Mouse (Mus musculus): ENCODE data around the gene Ninj2. TPM values are rescaled to one million over a fixed set of nuclear protein-coding genes. Genes with fewer than 3 reads are reported as not detected.

Gene Ninj2
- polyA plus RNA-seq, 1 experiment from 2014 or later, result not detected

GRCm38 (mm10) chr6:120155510-120155909 lies 62.4 kb downstream of the Ninj2 start:
- Histone ChIP-seq H3K27ac (ENCODE audit: low read length) (no peak overlapping the region), H3K4me2 (ENCODE audit: low read depth, low read length) (no peak overlapping the region), H3K9me3 (replicated peaks; ENCODE audit: control insufficient read depth, low read length) (no peaks in the 10 kb centered on the region), H3K4me1 (ENCODE audit: control insufficient read depth, insufficient read depth, low read length) (peaks cover 5% of the 10 kb centered on the region), H3K9ac (ENCODE audit: low read length) (no peak overlapping the region), H3K36me3 (ENCODE audit: control insufficient read depth, insufficient read depth, low read length) (no peaks in the 10 kb centered on the region), H3K27me3 (ENCODE audit: control insufficient read depth, insufficient read depth, low read length) (no peaks in the 10 kb centered on the region), H3K4me3 (replicated peaks; ENCODE audit: low read length) (no peak overlapping the region)
- WGBS, result 67% methylated on average over 4 of the region's 4 CpGs
- ATAC-seq (ENCODE audit: insufficient read depth, low FRiP score), result no peak

- Histone ChIP-seq H3K27me3 (ENCODE audit: control insufficient read depth, insufficient read depth, low read length) (no peaks in the 10 kb centered on the region), H3K9ac (ENCODE audit: low read length) (no peak overlapping the region), H3K36me3 (ENCODE audit: control insufficient read depth, insufficient read depth, low read length) (no peaks in the 10 kb centered on the region), H3K27ac (ENCODE audit: low read length) (no peak overlapping the region), H3K4me1 (ENCODE audit: control insufficient read depth, insufficient read depth, low read length) (peaks cover 5% of the 10 kb centered on the region), H3K4me3 (replicated peaks; ENCODE audit: low read length) (no peak overlapping the region), H3K4me2 (ENCODE audit: low read depth, low read length) (no peak overlapping the region), H3K9me3 (replicated peaks; ENCODE audit: control insufficient read depth, low read length) (no peaks in the 10 kb centered on the region)
- ATAC-seq (ENCODE audit: insufficient read depth, low FRiP score), result no peak
- 66% methylated on average over 6 of the region's 6 CpGs for WGBS
These were observed 64.3 kb downstream of the Ninj2 start for GRCm38 (mm10) chr6:120157479-120157878.

- no peaks in the 10 kb centered on the region for H3K36me3 ChIP-seq (ENCODE audit: control insufficient read depth, insufficient read depth, low read length)
- peak overlapping the region; percentile 55; the same call in 1 of the 2 replicates for H3K27ac ChIP-seq (ENCODE audit: low read length)
- H3K9ac ChIP-seq (ENCODE audit: low read length), result peak overlapping the region; percentile 9; the same call in 1 of the 2 replicates
- H3K4me1 ChIP-seq (ENCODE audit: control insufficient read depth, insufficient read depth, low read length), result peaks cover 5% of the 10 kb centered on the region
- no peak overlapping the region for H3K4me2 ChIP-seq (ENCODE audit: low read depth, low read length)
- WGBS, result 44% methylated on average over 9 of the region's 9 CpGs
- no peaks in the 10 kb centered on the region for H3K27me3 ChIP-seq (ENCODE audit: control insufficient read depth, insufficient read depth, low read length)
- no peak overlapping the region for H3K4me3 ChIP-seq (replicated peaks; ENCODE audit: low read length)
- ATAC-seq (ENCODE audit: insufficient read depth, low FRiP score), result peak; percentile 56
- H3K9me3 ChIP-seq (replicated peaks; ENCODE audit: control insufficient read depth, low read length), result no peaks in the 10 kb centered on the region
These were observed 66.2 kb downstream of the Ninj2 start for GRCm38 (mm10) chr6:120159133-120159901.

- Histone ChIP-seq H3K27me3 (ENCODE audit: control insufficient read depth, insufficient read depth, low read length) (no peaks in the 10 kb centered on the region), H3K4me3 (replicated peaks; ENCODE audit: low read length) (no peak overlapping the region), H3K9ac (ENCODE audit: low read length) (no peak overlapping the region), H3K9me3 (replicated peaks; ENCODE audit: control insufficient read depth, low read length) (no peaks in the 10 kb centered on the region), H3K27ac (ENCODE audit: low read length) (no peak overlapping the region), H3K4me2 (ENCODE audit: low read depth, low read length) (no peak overlapping the region), H3K4me1 (ENCODE audit: control insufficient read depth, insufficient read depth, low read length) (peaks cover 5% of the 10 kb centered on the region), H3K36me3 (ENCODE audit: control insufficient read depth, insufficient read depth, low read length) (no peaks in the 10 kb centered on the region)
- 71% methylated on average over 6 of the region's 6 CpGs for WGBS
- ATAC-seq (ENCODE audit: insufficient read depth, low FRiP score), result no peak
These were observed 69.8 kb downstream of the Ninj2 start for GRCm38 (mm10) chr6:120162928-120163327.

- 0 out of 2 replicates have a peak, but pooled peaks have one; percentile 25 for ATAC-seq (ENCODE audit: insufficient read depth, low FRiP score)
- Histone ChIP-seq H3K4me2 (ENCODE audit: low read depth, low read length) (no peak overlapping the region), H3K36me3 (ENCODE audit: control insufficient read depth, insufficient read depth, low read length) (no peaks in the 10 kb centered on the region), H3K27me3 (ENCODE audit: control insufficient read depth, insufficient read depth, low read length) (no peaks in the 10 kb centered on the region), H3K4me1 (ENCODE audit: control insufficient read depth, insufficient read depth, low read length) (no peaks in the 10 kb centered on the region), H3K9me3 (replicated peaks; ENCODE audit: control insufficient read depth, low read length) (no peaks in the 10 kb centered on the region), H3K4me3 (replicated peaks; ENCODE audit: low read length) (no peak overlapping the region), H3K27ac (ENCODE audit: low read length) (no peak overlapping the region), H3K9ac (ENCODE audit: low read length) (no peak overlapping the region)
- WGBS, result 80% methylated on average over 4 of the region's 4 CpGs
These were observed 71.6 kb downstream of the Ninj2 start for GRCm38 (mm10) chr6:120164765-120165164.

- Histone ChIP-seq H3K36me3 (ENCODE audit: control insufficient read depth, insufficient read depth, low read length) (no peaks in the 10 kb centered on the region), H3K9ac (ENCODE audit: low read length) (no peak overlapping the region), H3K9me3 (replicated peaks; ENCODE audit: control insufficient read depth, low read length) (no peaks in the 10 kb centered on the region), H3K4me1 (ENCODE audit: control insufficient read depth, insufficient read depth, low read length) (no peaks in the 10 kb centered on the region), H3K27me3 (ENCODE audit: control insufficient read depth, insufficient read depth, low read length) (no peaks in the 10 kb centered on the region), H3K4me2 (ENCODE audit: low read depth, low read length) (no peak overlapping the region), H3K4me3 (replicated peaks; ENCODE audit: low read length) (no peak overlapping the region), H3K27ac (ENCODE audit: low read length) (no peak overlapping the region)
- whole genome bisulfite sequencing, result 42% methylated on average over 4 of the region's 4 CpGs
- no peak for ATAC-seq (ENCODE audit: insufficient read depth, low FRiP score)
These were observed 74.4 kb downstream of the Ninj2 start for GRCm38 (mm10) chr6:120167574-120167973.

GRCm38 (mm10) chr6:120172294-120173017 lies 79.3 kb downstream of the Ninj2 start:
- no peaks in the 10 kb centered on the region for H3K27me3 ChIP-seq (ENCODE audit: control insufficient read depth, insufficient read depth, low read length)
- ATAC-seq (ENCODE audit: insufficient read depth, low FRiP score), result peak; percentile 11; the same call in 1 of the 2 replicates
- WGBS, result 82% methylated on average over 8 of the region's 8 CpGs
- H3K4me1 ChIP-seq (ENCODE audit: control insufficient read depth, insufficient read depth, low read length), result peaks cover 6% of the 10 kb centered on the region; the same call in 1 of the 2 replicates
- no peak overlapping the region for H3K4me2 ChIP-seq (ENCODE audit: low read depth, low read length)
- H3K36me3 ChIP-seq (ENCODE audit: control insufficient read depth, insufficient read depth, low read length), result no peaks in the 10 kb centered on the region
- H3K4me3 ChIP-seq (replicated peaks; ENCODE audit: low read length), result no peak overlapping the region
- no peak overlapping the region for H3K9ac ChIP-seq (ENCODE audit: low read length)
- no peaks in the 10 kb centered on the region for H3K9me3 ChIP-seq (replicated peaks; ENCODE audit: control insufficient read depth, low read length)
- no peak overlapping the region; the same call in 1 of the 2 replicates for H3K27ac ChIP-seq (ENCODE audit: low read length)

GRCm38 (mm10) chr6:120174028-120174601 lies 81.0 kb downstream of the Ninj2 start:
- no peaks in the 10 kb centered on the region for H3K27me3 ChIP-seq (ENCODE audit: control insufficient read depth, insufficient read depth, low read length)
- WGBS, result 60% methylated on average over 6 of the region's 6 CpGs
- H3K4me1 ChIP-seq (ENCODE audit: control insufficient read depth, insufficient read depth, low read length), result peaks cover 6% of the 10 kb centered on the region; the same call in 1 of the 2 replicates
- no peak for ATAC-seq (ENCODE audit: insufficient read depth, low FRiP score)
- H3K27ac ChIP-seq (ENCODE audit: low read length), result peak overlapping the region; percentile 40
- H3K4me3 ChIP-seq (replicated peaks; ENCODE audit: low read length), result no peak overlapping the region
- no peak overlapping the region for H3K4me2 ChIP-seq (ENCODE audit: low read depth, low read length)
- no peaks in the 10 kb centered on the region for H3K9me3 ChIP-seq (replicated peaks; ENCODE audit: control insufficient read depth, low read length)
- H3K36me3 ChIP-seq (ENCODE audit: control insufficient read depth, insufficient read depth, low read length), result no peaks in the 10 kb centered on the region
- H3K9ac ChIP-seq (ENCODE audit: low read length), result no peak overlapping the region

All from stomach, embryonic 16.5 days (tissue).